Mouse (Mus musculus) hematopoietic multipotent progenitor cell, adult 10-12 weeks (in vitro differentiated cells): ENCODE results near the gene Gm5615. TPM values are rescaled to one million over a fixed set of nuclear protein-coding genes. Genes with fewer than 3 reads are reported as not detected.

Experiments used
- polyA plus RNA-seq: library from polyadenylated mRNA; stranded (reverse); fragments of >175 nt; gene quantifications from 2 replicates; pipeline ENCODE4 v1.2.3, GENCODE M21; 2012; ENCODE audit warnings: low replicate concordance

Gm5615 gene
- polyA plus RNA-seq = not detected in 2 replicates

GRCm38 (mm10) chr9:36541863-36542262, at the start of gene Gm5615:
Gene Gm5615 (minus strand): TSS chr9:36541963.

GRCm38 (mm10) chr9:36582535-36582934, 40.8 kb upstream of the Gm5615 start, which contains the start of gene Gm17689:
Gene Gm17689 (minus strand): TSS chr9:36582635.

Other genes with a start within 250 kb of the Gm5615 start
- not detected in 2 replicates for gene Gm7257, start 110.1 kb downstream of the Gm5615 start, polyA plus RNA-seq
- gene Gm9513, start 66.3 kb downstream of the Gm5615 start, polyA plus RNA-seq = not detected in 2 replicates
- not detected in 2 replicates for gene Gm17689, start 40.7 kb upstream of the Gm5615 start, polyA plus RNA-seq
- not detected in 2 replicates for gene A630095E13Rik, start 101.4 kb upstream of the Gm5615 start, polyA plus RNA-seq
- not detected in 2 replicates for gene Acrv1, start 151.3 kb upstream of the Gm5615 start, polyA plus RNA-seq
- 0.25 and 0.39 TPM in 2 replicates for gene Chek1, start 185.1 kb upstream of the Gm5615 start, polyA plus RNA-seq
- gene Stt3a, start 225.7 kb upstream of the Gm5615 start, polyA plus RNA-seq = 1.2 and 8.7 TPM in 2 replicates